Comparison of ENCODE assay signal across 8 mouse cellular contexts in genomic region chr5:57714621-57715523, GRCm38 (mm10). TPM values are rescaled to one million over a fixed set of nuclear protein-coding genes. Genes with fewer than 3 reads are reported as not detected.
A peak's percentile ranks its signal among the peaks of the same experiment; 100 is the strongest.
DNase-seq lines count a peak whose midpoint lies in the region; ATAC-seq and TF ChIP-seq lines count a peak whose summit lies in the region.

No protein-coding gene starts in this region.

- H3K4me3 ChIP-seq in G1E (ENCODE audit: low read depth, low read length), result peak overlapping the region; percentile 95
- peak overlapping the region; percentile 96 for H3K4me3 ChIP-seq in cerebellum, adult 2 months (replicated peaks; ENCODE audit: insufficient read depth, low read depth, low read length)
- H3K4me3 ChIP-seq in hindbrain, embryonic 11.5 days (ENCODE audit: low read depth, low read length), result peak overlapping the region; percentile 54

- no peaks in the 10 kb centered on the region for H3K9me3 ChIP-seq in G1E (replicated peaks)
- no peaks in the 10 kb centered on the region for H3K9me3 ChIP-seq in hindbrain, embryonic 11.5 days (ENCODE audit: control insufficient read depth, low read length)

- H3K4me2 ChIP-seq in hindbrain, embryonic 11.5 days (replicated peaks; ENCODE audit: low read depth, low read length), result peak overlapping the region; percentile 98

- peak overlapping the region; percentile 58; the same call in 1 of the 2 replicates for H3K27ac ChIP-seq in cerebellum, adult 2 months (ENCODE audit: insufficient read depth, low read length)
- peak overlapping the region; percentile 67 for H3K27ac ChIP-seq in hindbrain, embryonic 11.5 days (ENCODE audit: low read depth, low read length)

- under 1% methylated on average over 45 of the region's 45 CpGs for WGBS in cerebellum, adult 2 months
- WGBS in hindbrain, embryonic 11.5 days, result under 1% methylated on average over 36 of the region's 45 CpGs

- DNase-seq in G1E (ENCODE audit: low spot score), result peak; percentile 79
- peak; percentile 55 to 58 for DNase-seq in cerebellum, adult 2 months
- DNase-seq in forelimb bud, embryonic 11.5 days (ENCODE audit: low read depth, low spot score), result peak; percentile 78
- DNase-seq in hindbrain, embryonic 11.5 days (ENCODE audit: low spot score), result peak; percentile 77
- DNase-seq in layer of hippocampus, postnatal 36 days, result peak; percentile 55 to 61
- peak; percentile 1 for DNase-seq in lung, postnatal 36 days
- peak; percentile 71 for DNase-seq in right cerebral cortex, adult 18-20 months
- peak; percentile 56 to 65 for DNase-seq in urinary bladder, postnatal 36 days (ENCODE audit: low spot score in 2 of 2)

- H3K4me1 ChIP-seq in G1E (ENCODE audit: insufficient read depth, low read depth, low read length), result peaks cover 28% of the 10 kb centered on the region
- 0 out of 2 replicates have a peak, but pooled peaks cover 3% of the 10 kb centered on the region for H3K4me1 ChIP-seq in cerebellum, adult 2 months (ENCODE audit: control insufficient read depth, insufficient read depth, low read length)
- no peaks in the 10 kb centered on the region for H3K4me1 ChIP-seq in hindbrain, embryonic 11.5 days (replicated peaks; ENCODE audit: control insufficient read depth, insufficient read depth, low read length)

- H3K27me3 ChIP-seq in G1E (ENCODE audit: insufficient read depth, low read length), result no peaks in the 10 kb centered on the region; the same call in 1 of the 2 replicates
- H3K27me3 ChIP-seq in cerebellum, adult 2 months (ENCODE audit: control insufficient read depth, insufficient read depth, low read length), result peaks cover 3% of the 10 kb centered on the region; the same call in 1 of the 2 replicates
- H3K27me3 ChIP-seq in hindbrain, embryonic 11.5 days (ENCODE audit: control insufficient read depth, insufficient read depth, low read length), result peaks cover 9% of the 10 kb centered on the region

- ATAC-seq in G1E (ENCODE audit: extremely low read depth, insufficient number of reproducible peaks, low FRiP score, poor library complexity, severe bottlenecking), result peak; percentile 55
- peak; percentile 64 for ATAC-seq in hindbrain, embryonic 11.5 days (ENCODE audit: low FRiP score)

- TF ChIP-seq POLR2A in cerebellum, adult 2 months (IDR thresholded peaks at IDR 0.05; ENCODE audit: borderline replicate concordance, insufficient read depth, low read length), result no peak

- peak; percentile 61 for TF ChIP-seq CTCF in G1E (IDR thresholded peaks at IDR 0.05; ENCODE audit: low read depth, low read length)
- TF ChIP-seq CTCF in cerebellum, adult 2 months (IDR thresholded peaks at IDR 0.05; ENCODE audit: borderline replicate concordance, insufficient read depth, low read depth, low read length), result 0 out of 2 replicates have a peak, but pooled peaks have one; percentile 1

- peak overlapping the region; percentile 20 for H3K9ac ChIP-seq in hindbrain, embryonic 11.5 days (ENCODE audit: low read depth, low read length)

- H3K36me3 ChIP-seq in G1E (replicated peaks), result peaks cover 7% of the 10 kb centered on the region
- H3K36me3 ChIP-seq in hindbrain, embryonic 11.5 days (ENCODE audit: control insufficient read depth, insufficient read depth, low read length), result no peaks in the 10 kb centered on the region

RNA-seq across cellular contexts. Expression of gene Pcdh7, which starts 2.9 kb away (rescaled TPM):
- 116 and 127 TPM in 2 replicates for total RNA-seq in G1E (2014; fragmentation: Nextera tagmentation)
- total RNA-seq in G1E (2017), result 59.4 and 61.2 TPM in 2 replicates
- polyA plus RNA-seq in G1E (2012), result 18.5 and 22.3 TPM in 2 replicates
- 20.2 and 21.6 TPM in 2 replicates for polyA plus RNA-seq in cerebellum, adult 2 months (2012; rRNA removed)
- polyA plus RNA-seq in hindbrain, embryonic 11.5 days (2014; fragmentation: Nextera tagmentation; extraction: Ambion mirVana), result 5.3 and 7.1 TPM in 2 replicates
- total RNA-seq in layer of hippocampus, postnatal 36 days (2021), result 10 to 100 TPM; 54.1 to 71.6 TPM

Comparison
In these comparisons a context has a peak if more than half of its experiments do, and no peak if none do; other contexts are left out.
1. Peak in every context shown above with its lines: DNase-seq, ATAC-seq, H3K4me3 ChIP-seq and H3K27ac ChIP-seq.
2. DNase-seq: peak in every context shown above with its lines; median percentile 79 in G1E; 78 in forelimb bud, embryonic 11.5 days; 77 in hindbrain, embryonic 11.5 days; 71 in right cerebral cortex, adult 18-20 months; 60 in urinary bladder, postnatal 36 days; 58 in layer of hippocampus, postnatal 36 days; 56 in cerebellum, adult 2 months; 1 in lung, postnatal 36 days.